Mouse (Mus musculus): ENCODE measurements at regions not wholly inside any gene's neighbourhood (a gene's known extent, or its start where the extent isn't known, plus 50 kb on each side); places are given as distances from the start of the nearest gene placed in this dataset.

DNA sequence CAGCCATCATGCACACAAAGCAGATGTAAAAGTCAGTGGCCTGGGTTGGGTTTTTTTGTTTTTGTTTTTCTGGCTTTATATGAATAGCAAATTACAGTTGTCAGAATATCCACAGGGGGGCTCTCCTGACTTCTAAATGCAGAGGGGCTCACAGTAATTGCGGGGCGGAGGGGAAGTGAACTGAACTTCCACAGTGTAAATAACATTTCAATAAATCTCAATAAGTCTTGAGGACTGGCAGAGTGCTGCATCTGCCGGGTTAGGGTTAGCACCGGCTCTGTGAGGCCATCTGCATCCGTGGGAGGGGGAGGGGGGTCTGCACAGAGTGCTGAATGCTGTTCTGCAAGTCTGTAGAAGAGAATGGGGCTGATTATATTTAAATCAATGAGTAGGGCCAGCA, 50.3 kb upstream of the Arl4c start:
- WGBS = 26% methylated on average over 5 of the region's 5 CpGs
- no peaks in the 10 kb centered on the region for H3K27me3 ChIP-seq (ENCODE audit: low read depth, poor library complexity, severe bottlenecking)
- H3K36me3 ChIP-seq = no peaks in the 10 kb centered on the region
- peak; percentile 29 for DNase-seq (ENCODE audit: low spot score)
- H3K4me3 ChIP-seq = no peak overlapping the region
- H3K4me1 ChIP-seq = peaks cover 31% of the 10 kb centered on the region
- H3K27ac ChIP-seq (replicated peaks) = peak overlapping the region; percentile 53; the same call in 1 of the 2 replicates
- no peaks in the 10 kb centered on the region for H3K9me3 ChIP-seq (replicated peaks)

GRCm38 (mm10) chr1:88756658-88757057, 54.6 kb upstream of the Arl4c start:
- Histone ChIP-seq H3K27ac (replicated peaks) (peak overlapping the region; percentile 71), H3K27me3 (ENCODE audit: low read depth, poor library complexity, severe bottlenecking) (no peaks in the 10 kb centered on the region), H3K4me3 (no peak overlapping the region), H3K36me3 (no peaks in the 10 kb centered on the region), H3K9me3 (replicated peaks) (no peaks in the 10 kb centered on the region), H3K4me1 (peaks cover 27% of the 10 kb centered on the region)
- 87% methylated on average over 7 of the region's 7 CpGs for WGBS
- peak; percentile 55 for DNase-seq (ENCODE audit: low spot score)

DNA sequence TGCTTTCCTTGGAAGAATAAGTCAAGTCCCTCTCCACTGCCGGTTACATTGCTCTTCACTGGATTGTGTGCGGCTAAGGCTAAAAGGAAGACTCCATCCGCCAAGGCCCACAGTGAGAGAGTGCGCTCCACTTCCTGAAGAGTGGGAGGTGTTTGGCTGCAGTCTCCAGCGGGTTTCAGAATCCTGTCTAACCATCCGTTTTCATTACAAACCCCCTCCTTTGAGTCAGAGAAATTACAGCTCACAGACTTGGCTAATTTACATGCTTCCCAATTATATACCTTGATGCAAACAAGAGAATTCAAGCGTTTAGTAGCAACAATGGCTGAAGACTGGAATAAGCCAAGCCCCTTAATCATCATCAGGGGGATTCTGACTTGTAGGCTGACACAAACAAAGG, 55.1 kb upstream of the Arl4c start:
- 58% methylated on average over 7 of the region's 7 CpGs for WGBS
- H3K4me3 ChIP-seq = no peak overlapping the region
- DNase-seq (ENCODE audit: low spot score) = no peak

DNA sequence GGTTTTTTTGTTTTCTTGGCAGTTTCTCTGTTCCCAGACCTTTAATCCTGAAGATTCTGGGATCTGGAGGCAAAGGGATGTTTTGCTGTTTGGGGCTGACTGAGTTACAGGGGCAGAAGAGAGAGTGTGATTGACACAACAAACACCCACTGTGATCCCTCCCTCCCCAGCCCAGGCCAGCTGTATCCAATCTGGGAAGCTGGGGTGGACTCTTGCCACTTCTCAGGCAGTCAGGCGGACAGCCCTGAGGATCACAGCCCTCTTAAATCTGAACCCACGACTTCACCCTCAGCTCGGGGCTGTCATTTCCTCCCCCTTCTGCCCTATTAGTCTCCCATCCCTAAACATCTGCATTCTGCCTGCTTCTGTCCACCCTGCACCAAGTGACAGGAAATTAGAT, 55.7 kb upstream of the Arl4c start:
- peak; percentile 31 for DNase-seq (ENCODE audit: low spot score)
- WGBS = 25% methylated on average over 3 of the region's 3 CpGs
- peak overlapping the region; percentile 71 for H3K27ac ChIP-seq (replicated peaks)

More for the DNA sequence above, 55.1 kb upstream of the Arl4c start:
- peaks cover 23% of the 10 kb centered on the region for H3K4me1 ChIP-seq
- H3K27ac ChIP-seq (replicated peaks) = peak overlapping the region; percentile 71
- no peaks in the 10 kb centered on the region for H3K36me3 ChIP-seq
- H3K9me3 ChIP-seq (replicated peaks) = no peaks in the 10 kb centered on the region
- no peaks in the 10 kb centered on the region for H3K27me3 ChIP-seq (ENCODE audit: low read depth, poor library complexity, severe bottlenecking)

DNA sequence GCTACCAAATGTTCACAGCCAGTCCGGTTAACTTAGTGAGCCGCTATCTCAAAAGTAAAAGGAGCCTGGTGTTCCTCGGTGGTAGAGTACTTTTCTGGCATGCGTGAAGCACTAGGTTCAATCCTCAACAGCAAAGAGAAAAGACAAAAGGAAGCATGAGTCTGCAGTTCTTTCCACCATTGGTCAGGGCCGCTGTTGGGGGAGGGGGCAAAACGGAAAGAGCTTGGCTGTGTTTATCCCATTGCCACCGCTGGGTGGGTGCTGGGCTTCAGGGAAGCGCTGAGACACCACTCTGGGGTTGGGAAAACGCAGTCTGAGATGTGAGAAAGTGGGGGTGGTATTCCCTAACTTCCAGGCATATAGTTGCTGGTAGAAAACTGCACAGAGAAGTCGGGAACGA, 58.6 kb upstream of the Arl4c start:
- H3K27me3 ChIP-seq (ENCODE audit: low read depth, poor library complexity, severe bottlenecking) = no peaks in the 10 kb centered on the region
- H3K27ac ChIP-seq (replicated peaks) = 0 out of 2 replicates have a peak overlapping the region, but pooled peaks have one; percentile 46
- no peak for DNase-seq (ENCODE audit: low spot score)
- H3K4me1 ChIP-seq = peaks cover 18% of the 10 kb centered on the region
- 63% methylated on average over 11 of the region's 11 CpGs for WGBS
- no peak overlapping the region for H3K4me3 ChIP-seq
- no peaks in the 10 kb centered on the region for H3K36me3 ChIP-seq
- H3K9me3 ChIP-seq (replicated peaks) = no peaks in the 10 kb centered on the region

More for the DNA sequence above, 55.7 kb upstream of the Arl4c start:
- Histone ChIP-seq H3K4me3 (no peak overlapping the region), H3K36me3 (no peaks in the 10 kb centered on the region), H3K4me1 (peaks cover 17% of the 10 kb centered on the region), H3K9me3 (replicated peaks) (no peaks in the 10 kb centered on the region), H3K27me3 (ENCODE audit: low read depth, poor library complexity, severe bottlenecking) (no peaks in the 10 kb centered on the region)

DNA sequence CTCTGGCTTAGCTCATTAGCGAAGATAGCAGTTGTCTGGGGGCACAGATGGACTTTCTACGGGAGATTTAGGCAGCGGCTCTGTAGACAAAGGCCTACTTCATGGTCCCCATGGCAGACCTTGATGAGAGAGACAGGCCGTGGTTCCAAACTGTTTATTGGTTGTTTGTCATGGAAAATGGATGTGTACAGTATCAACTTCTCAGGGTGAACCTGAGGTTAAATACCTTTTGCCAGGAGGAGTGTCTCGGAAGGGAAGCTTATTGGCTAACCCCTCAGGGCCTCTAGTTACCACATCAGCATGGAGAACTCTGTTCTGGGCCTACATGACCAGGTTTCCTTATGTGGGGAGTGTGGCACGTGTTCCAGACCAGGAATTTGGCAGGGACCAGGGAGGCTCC, 59.1 kb upstream of the Arl4c start:
- no peak for DNase-seq (ENCODE audit: low spot score)
- H3K9me3 ChIP-seq (replicated peaks) = no peaks in the 10 kb centered on the region
- H3K27me3 ChIP-seq (ENCODE audit: low read depth, poor library complexity, severe bottlenecking) = no peaks in the 10 kb centered on the region
- 77% methylated on average over 6 of the region's 6 CpGs for WGBS
- peaks cover 18% of the 10 kb centered on the region for H3K4me1 ChIP-seq
- no peak overlapping the region for H3K4me3 ChIP-seq
- 0 out of 2 replicates have a peak overlapping the region, but pooled peaks have one; percentile 46 for H3K27ac ChIP-seq (replicated peaks)
- H3K36me3 ChIP-seq = no peaks in the 10 kb centered on the region

DNA sequence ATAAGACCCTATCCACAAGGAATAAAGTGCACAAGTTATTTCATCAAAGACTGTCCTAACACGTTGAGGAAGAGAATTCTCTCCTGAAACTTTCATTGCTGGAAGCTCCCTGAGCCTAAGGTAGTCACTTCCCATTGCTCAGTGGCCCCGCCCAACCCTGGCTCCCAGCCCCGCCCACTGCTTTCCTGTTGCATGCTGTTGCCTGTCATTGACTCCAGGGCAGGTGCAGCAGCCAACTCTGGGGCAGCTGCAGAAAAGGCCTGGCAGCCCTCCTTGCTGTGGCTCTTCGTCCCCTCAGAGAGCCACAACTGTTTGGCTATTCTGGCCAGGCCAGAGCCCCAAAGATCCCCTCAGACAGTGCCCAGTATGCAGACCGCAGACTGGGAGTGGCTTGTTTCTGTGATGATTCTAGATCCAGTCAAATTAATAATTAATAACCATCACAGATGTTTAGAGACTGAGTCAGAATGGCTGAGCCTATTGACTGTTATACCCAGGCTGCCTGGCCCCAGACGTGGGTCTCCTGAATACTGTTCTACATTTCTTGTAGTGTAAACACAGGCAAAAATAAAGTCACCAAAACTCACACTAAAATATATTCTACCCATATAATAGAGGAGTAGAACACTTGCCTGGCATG, 61.8 kb upstream of the Arl4c start:
- H3K9me3 ChIP-seq (replicated peaks) = peaks cover 1% of the 10 kb centered on the region; the same call in 1 of the 2 replicates
- no peaks in the 10 kb centered on the region for H3K27me3 ChIP-seq (ENCODE audit: low read depth, poor library complexity, severe bottlenecking)
- 63% methylated on average over 6 of the region's 6 CpGs for WGBS
- H3K36me3 ChIP-seq = no peaks in the 10 kb centered on the region
- H3K27ac ChIP-seq (replicated peaks) = no peak overlapping the region
- DNase-seq (ENCODE audit: low spot score) = no peak
- H3K4me3 ChIP-seq = no peak overlapping the region
- H3K4me1 ChIP-seq = peaks cover 3% of the 10 kb centered on the region

DNA sequence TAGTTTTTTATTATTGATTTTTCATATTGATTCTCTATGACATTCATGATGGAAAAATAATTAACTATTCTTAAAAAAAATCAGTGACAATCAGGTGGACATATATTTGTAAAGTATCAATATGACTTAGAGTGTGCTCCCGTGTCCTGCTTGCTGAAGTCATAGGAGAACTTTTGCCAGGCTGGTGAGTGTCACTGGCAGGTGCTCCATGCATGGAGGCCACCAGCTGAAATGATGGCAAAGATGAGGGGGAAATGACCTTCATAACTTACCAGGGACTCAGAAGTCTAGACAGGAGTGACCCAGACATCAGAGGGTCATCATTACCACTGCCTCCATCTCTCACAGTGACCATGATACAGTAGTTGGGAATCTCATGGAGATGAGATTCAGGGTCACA, 62.5 kb upstream of the Arl4c start:
- no peaks in the 10 kb centered on the region for H3K27me3 ChIP-seq (ENCODE audit: low read depth, poor library complexity, severe bottlenecking)
- 94% methylated on average over 1 of the region's 1 CpGs for WGBS

DNA sequence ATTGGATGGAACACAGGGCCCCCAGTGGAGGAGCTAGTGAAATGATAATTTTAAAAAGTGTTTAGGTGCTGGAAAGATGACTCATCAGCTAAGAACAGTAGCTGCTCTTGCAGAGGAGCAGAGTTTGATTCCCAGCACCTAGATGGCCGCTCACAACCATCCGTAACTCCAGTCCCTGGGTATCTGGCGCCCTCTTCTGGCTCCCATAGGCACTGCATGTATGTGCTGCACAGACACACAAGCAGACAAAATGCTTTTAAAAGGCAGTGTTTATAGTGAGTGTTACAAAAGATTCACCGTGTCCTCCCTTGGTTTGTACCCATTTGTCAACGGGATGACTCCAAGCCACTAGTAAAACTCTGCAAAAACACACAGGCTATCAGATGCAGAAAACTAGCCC, 75.0 kb upstream of the Arl4c start:
- 91% methylated on average over 5 of the region's 5 CpGs for WGBS

More for the DNA sequence above, 62.5 kb upstream of the Arl4c start:
- peaks cover 5% of the 10 kb centered on the region for H3K4me1 ChIP-seq
- peaks cover 4% of the 10 kb centered on the region; the same call in 1 of the 2 replicates for H3K9me3 ChIP-seq (replicated peaks)
- H3K36me3 ChIP-seq = no peaks in the 10 kb centered on the region
- H3K4me3 ChIP-seq = no peak overlapping the region
- no peak overlapping the region for H3K27ac ChIP-seq (replicated peaks)
- DNase-seq (ENCODE audit: low spot score) = no peak

DNA sequence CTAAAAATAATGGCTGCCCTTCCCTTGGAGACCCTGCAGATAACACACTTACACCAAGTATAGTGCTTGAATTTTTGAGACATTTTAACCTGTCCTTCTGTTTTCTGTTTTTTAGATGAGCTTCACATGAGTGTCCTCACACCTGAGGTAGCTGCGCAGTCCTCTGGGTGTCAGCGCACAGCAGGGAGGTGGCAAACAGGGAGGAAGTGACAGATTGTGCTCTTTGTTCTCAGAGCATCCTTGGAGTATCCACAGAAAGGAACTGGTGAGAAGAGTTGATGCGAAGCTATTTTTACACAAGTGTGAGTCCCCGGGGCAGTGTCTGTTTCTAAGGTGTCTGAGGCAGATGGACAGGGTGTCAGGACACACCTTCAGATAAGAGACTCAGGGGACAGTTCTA, 78.2 kb upstream of the Arl4c start:
- Histone ChIP-seq H3K9me3 (replicated peaks) (peaks cover 5% of the 10 kb centered on the region; the same call in 1 of the 2 replicates), H3K4me3 (no peak overlapping the region), H3K36me3 (no peaks in the 10 kb centered on the region), H3K4me1 (no peaks in the 10 kb centered on the region), H3K27me3 (ENCODE audit: low read depth, poor library complexity, severe bottlenecking) (no peaks in the 10 kb centered on the region), H3K27ac (replicated peaks) (no peak overlapping the region)
- no peak for DNase-seq (ENCODE audit: low spot score)
- 90% methylated on average over 4 of the region's 4 CpGs for WGBS

More for the DNA sequence above, 75.0 kb upstream of the Arl4c start:
- no peak for DNase-seq (ENCODE audit: low spot score)
- Histone ChIP-seq H3K27me3 (ENCODE audit: low read depth, poor library complexity, severe bottlenecking) (no peaks in the 10 kb centered on the region), H3K9me3 (replicated peaks) (peaks cover 5% of the 10 kb centered on the region; the same call in 1 of the 2 replicates), H3K4me3 (no peak overlapping the region), H3K27ac (replicated peaks) (no peak overlapping the region), H3K36me3 (no peaks in the 10 kb centered on the region), H3K4me1 (0 out of 2 replicates have a peak, but pooled peaks cover 2% of the 10 kb centered on the region)

GRCm38 (mm10) chr1:88783083-88783482, 81.1 kb upstream of the Arl4c start:
- Histone ChIP-seq H3K4me1 (no peaks in the 10 kb centered on the region), H3K36me3 (no peaks in the 10 kb centered on the region), H3K9me3 (replicated peaks) (peaks cover 5% of the 10 kb centered on the region; the same call in 1 of the 2 replicates), H3K27me3 (ENCODE audit: low read depth, poor library complexity, severe bottlenecking) (no peaks in the 10 kb centered on the region), H3K27ac (replicated peaks) (no peak overlapping the region), H3K4me3 (no peak overlapping the region)
- WGBS = 92% methylated on average over 4 of the region's 4 CpGs
- no peak for DNase-seq (ENCODE audit: low spot score)

DNA sequence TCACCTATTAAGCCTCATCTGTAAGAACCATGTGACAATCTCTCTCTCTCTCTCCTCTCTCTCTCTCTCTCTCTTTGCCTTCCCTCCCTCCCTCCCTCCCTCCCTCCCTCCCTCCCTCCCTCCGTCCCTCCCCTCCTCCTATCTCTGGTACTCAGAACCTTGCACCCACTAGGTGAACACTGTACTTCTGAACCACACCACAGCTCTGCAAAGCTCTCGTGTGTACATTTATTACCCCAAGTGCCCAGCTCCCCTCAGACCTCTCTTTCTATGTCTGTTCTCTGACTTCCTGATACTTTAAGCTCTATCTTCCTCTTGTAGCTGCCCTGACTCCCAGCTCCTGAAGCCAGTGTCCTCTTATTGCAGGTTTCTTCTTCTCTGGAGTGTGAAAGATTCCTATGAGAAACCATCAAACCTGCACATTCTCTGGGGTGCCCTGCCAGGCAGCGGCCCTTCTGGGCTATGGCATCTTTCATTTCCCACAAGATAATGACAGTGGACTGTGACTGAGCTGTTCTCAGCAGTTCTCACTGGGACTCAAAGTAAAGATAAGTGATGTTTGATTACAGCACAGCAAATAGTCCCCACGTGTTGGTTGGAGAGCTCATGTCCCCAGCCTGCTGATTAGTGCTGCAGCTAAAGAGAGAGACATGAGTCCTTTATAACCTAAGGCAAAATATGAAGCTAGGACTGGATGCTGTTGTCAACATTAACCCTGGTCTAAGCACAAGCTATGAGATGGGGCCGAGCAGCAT, 83.0 kb upstream of the Arl4c start:
- WGBS = 78% methylated on average over 4 of the region's 5 CpGs
- H3K9me3 ChIP-seq (replicated peaks) = peaks cover 5% of the 10 kb centered on the region; the same call in 1 of the 2 replicates
- no peaks in the 10 kb centered on the region for H3K36me3 ChIP-seq
- no peak for DNase-seq (ENCODE audit: low spot score)
- no peak overlapping the region for H3K27ac ChIP-seq (replicated peaks)
- H3K4me1 ChIP-seq = no peaks in the 10 kb centered on the region
- no peak overlapping the region for H3K4me3 ChIP-seq
- no peaks in the 10 kb centered on the region for H3K27me3 ChIP-seq (ENCODE audit: low read depth, poor library complexity, severe bottlenecking)

GRCm38 (mm10) chr1:88786066-88786465, 84.0 kb upstream of the Arl4c start:
- peaks cover 5% of the 10 kb centered on the region; the same call in 1 of the 2 replicates for H3K9me3 ChIP-seq (replicated peaks)
- DNase-seq (ENCODE audit: low spot score) = no peak
- H3K4me1 ChIP-seq = no peaks in the 10 kb centered on the region
- H3K36me3 ChIP-seq = no peaks in the 10 kb centered on the region
- WGBS = 91% methylated on average over 14 of the region's 14 CpGs
- no peak overlapping the region for H3K27ac ChIP-seq (replicated peaks)
- H3K27me3 ChIP-seq (ENCODE audit: low read depth, poor library complexity, severe bottlenecking) = no peaks in the 10 kb centered on the region
- no peak overlapping the region for H3K4me3 ChIP-seq

Data from midbrain, embryonic 10.5 days (tissue).